Mouse (Mus musculus) midbrain, embryonic 10.5 days (tissue): ENCODE data around the gene Grn. TPM values are rescaled to one million over a fixed set of nuclear protein-coding genes. Genes with fewer than 3 reads are reported as not detected.
"Not testable (repeated sequence)": the region's sequence is repeated elsewhere in the genome, so short reads cannot be mapped to it uniquely, and the experiment has no call there.

Experiments used
- DNase-seq: peaks from one replicate; pipeline ENCODE4 v3.0.0-alpha.2; 2017; ENCODE audit warnings: low spot score
- H3K27ac ChIP-seq: fragments of 300-500 bp; sonication (generic); replicated peaks from 2 replicates; pipeline ENCODE4 v1.5.1; 2016; ENCODE audit warnings: mild to moderate bottlenecking
- H3K27me3 ChIP-seq: fragments of 300-500 bp; sonication (generic); 2 replicates; pipeline ENCODE4 v1.6.1; 2016; ENCODE audit warnings: low read depth, mild to moderate bottlenecking; ENCODE audit not compliant: poor library complexity, severe bottlenecking
- H3K36me3 ChIP-seq: fragments of 300-500 bp; sonication (generic); 2 replicates; pipeline ENCODE4 v1.6.1; 2016; ENCODE audit warnings: mild to moderate bottlenecking, moderate library complexity
- H3K4me1 ChIP-seq: fragments of 300-500 bp; sonication (generic); 2 replicates; pipeline ENCODE4 v1.6.1; 2016
- H3K4me3 ChIP-seq: fragments of 300-500 bp; sonication (generic); 2 replicates; pipeline ENCODE4 v1.5.1; 2016; ENCODE audit warnings: mild to moderate bottlenecking, moderate library complexity
- H3K9me3 ChIP-seq: fragments of 300-500 bp; sonication (generic); replicated peaks from 2 replicates; pipeline ENCODE4 v1.6.1; 2016; ENCODE audit warnings: mild to moderate bottlenecking
- WGBS: fragments of 180-500 bp; shearing (Covaris S2); methylation state at CpG from one replicate; pipeline ENCODE4 v1.1.7; 2016; 5-methylcytosine and 5-hydroxymethylcytosine counted together
- polyA plus RNA-seq: library from polyadenylated mRNA; unstranded; fragments of >200 nt; fragmentation: Nextera tagmentation; extraction: Ambion mirVana; gene quantifications from 2 replicates; pipeline ENCODE4 v1.2.1, GENCODE M21; 2016

Gene Grn
- polyA plus RNA-seq: 63.5 and 77.1 TPM in 2 replicates

DNA sequence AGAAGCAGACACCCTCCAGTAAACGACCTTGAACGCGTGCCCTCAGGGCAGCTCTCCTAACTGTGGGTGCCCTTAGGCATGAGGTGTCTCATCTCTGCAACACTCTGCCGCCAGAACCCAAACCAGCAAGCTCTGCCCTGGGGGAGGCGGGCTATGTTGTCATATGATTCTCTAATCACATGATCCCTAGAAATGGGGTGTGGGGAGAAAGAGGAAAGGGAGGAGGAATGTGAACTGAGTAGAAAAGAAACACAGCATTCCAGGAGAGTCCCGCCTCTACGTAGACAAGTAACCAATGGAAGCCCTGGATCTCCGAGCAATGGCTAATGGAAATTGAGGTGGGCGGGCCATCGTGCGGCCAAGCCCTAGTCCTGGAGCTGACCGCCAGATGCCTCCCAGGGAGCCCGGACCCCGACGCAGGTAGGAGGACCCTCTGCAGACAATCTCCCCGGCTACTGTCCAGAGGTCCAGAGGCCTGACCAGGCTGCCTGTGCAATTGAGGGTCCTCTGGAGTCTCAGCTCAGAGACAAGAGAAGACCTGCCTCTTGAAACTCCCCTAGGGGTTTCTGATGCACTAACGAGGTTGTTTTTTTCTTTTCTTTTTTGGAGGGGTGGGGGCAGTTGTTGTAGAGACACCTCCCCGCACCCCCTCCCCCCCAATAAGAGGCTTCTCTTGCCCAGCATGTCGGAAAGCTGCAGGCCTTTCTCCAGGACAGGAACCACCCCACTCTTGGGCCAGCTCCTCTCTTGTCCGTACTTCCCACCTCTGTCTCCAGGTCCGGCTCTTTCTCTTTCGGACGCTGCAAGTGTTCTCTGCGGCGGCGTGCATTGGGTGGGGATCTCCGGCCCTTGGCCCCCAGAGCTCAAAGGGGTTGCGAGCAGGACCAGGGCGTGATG lies at the start of gene Grn:
TSS of gene Grn (plus strand) at position 195 of the 897 bp plus-strand sequence.
- WGBS: under 1% methylated on average over 29 of the region's 29 CpGs
- H3K4me3 ChIP-seq: peak within 1 kb of the TSS; percentile 63
- H3K27ac ChIP-seq: peak within 1 kb of the TSS; percentile 64
- peaks cover 15% of the 10 kb centered on the region for H3K36me3 ChIP-seq
- DNase-seq: peak; percentile 87
- H3K9me3 ChIP-seq: no peaks in the 10 kb centered on the region
- peaks cover 13% of the 10 kb centered on the region for H3K27me3 ChIP-seq
- H3K4me1 ChIP-seq: peaks cover 38% of the 10 kb centered on the region

DNA sequence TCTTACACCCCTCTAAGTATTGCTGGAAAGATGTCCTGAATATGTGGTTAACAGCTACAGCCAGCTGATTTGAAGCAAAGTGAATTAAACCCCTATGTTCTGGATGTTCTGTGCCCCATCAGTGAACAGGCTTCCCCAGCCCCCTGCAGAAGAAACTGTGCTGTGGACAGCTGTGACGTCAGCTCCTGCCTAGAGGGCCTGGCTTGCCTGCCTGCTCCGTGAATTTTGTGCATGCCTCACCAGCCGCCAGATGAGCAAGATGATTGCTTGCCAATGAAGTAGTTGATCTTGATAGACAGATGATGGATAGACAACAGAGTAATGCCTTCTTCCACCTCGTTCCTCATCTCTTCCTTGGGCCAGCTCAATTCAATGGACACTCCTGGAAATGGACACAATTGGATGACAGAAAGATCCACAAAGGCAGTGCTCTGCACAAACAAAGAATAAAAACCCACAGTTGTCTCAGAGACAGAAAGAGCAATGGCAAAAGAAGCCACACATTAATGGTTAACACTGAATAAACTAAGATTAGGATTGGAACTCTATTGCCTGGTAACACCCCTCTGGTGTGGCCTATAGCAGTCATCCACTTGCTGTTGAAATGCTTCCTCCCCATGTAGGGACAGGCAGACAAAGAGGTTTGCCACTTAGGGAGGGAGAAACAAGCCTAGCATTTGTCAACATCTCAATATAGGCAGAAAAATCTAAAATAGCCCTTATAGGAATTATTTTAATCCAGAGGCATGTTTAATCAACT lies 48.6 kb upstream of the Grn start:
- Histone ChIP-seq H3K27me3 (0 out of 2 replicates have a peak, but pooled peaks cover 2% of the 10 kb centered on the region), H3K4me3 (no peak overlapping the region), H3K36me3 (no peaks in the 10 kb centered on the region), H3K4me1 (peaks cover 2% of the 10 kb centered on the region), H3K27ac (no peak overlapping the region), H3K9me3 (no peaks in the 10 kb centered on the region; the same call in 1 of the 2 replicates)
- WGBS: 52% methylated on average over 4 of the region's 4 CpGs
- DNase-seq: no peak

DNA sequence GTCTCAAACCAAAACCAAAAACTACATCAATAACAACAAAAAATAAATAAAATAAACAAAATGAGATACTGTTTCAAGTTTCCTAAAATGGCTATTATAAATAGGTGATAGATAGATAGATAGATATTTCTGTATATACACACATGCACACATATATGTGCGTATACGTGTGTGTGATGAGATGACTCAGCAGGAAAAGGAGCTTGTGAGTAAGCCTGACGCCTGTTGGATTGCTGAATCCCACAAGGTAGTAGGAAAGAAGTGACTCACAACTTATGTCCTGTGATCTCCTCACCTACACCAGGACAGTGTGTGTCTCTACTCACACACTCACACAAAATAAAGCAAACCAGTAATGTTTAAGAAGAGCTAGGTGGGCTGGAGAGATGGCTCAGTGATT lies 47.3 kb upstream of the Grn start:
- Histone ChIP-seq H3K36me3 (no peaks in the 10 kb centered on the region), H3K4me3 (no peak overlapping the region), H3K9me3 (no peaks in the 10 kb centered on the region; the same call in 1 of the 2 replicates), H3K4me1 (no peaks in the 10 kb centered on the region; the same call in 1 of the 2 replicates), H3K27me3 (no peaks in the 10 kb centered on the region), H3K27ac (no peak overlapping the region)
- no peak for DNase-seq
- 89% methylated on average over 3 of the region's 3 CpGs for WGBS

DNA sequence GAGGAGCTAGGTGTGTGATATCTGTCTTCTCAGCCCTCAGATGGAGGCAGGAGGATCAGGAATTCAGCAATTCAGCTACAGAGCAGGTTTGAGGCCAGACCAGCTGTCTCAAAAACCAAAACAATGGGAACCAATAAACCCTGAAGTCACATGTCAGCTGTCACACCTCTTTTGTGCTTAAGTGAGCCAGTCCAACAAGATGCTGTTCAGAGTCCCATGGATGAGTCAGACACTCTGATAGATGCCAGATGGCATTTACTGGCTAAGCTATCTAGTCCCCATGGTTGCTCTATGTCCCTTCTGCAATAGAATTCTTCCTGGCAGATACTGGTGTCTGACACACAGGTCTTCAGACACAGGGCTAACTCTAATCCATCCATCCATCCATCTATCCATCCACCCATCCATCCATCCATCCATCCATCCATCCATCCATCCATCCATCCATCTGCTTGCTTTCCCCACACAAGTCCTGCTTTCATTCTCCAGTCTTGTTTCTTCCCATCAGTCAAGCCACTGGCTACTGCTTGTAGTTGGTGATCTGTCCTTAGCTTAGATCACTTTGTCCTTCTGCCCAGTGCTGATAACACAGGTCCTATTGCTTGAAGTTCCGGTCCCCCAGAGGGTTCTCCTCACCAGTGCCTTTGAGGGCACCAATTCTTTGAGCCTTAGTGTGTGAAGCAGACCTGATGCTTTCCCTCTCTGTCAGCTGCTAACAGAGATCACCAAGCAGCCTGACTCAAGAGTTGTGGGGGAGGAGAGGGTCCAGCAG lies 46.6 kb upstream of the Grn start:
- Histone ChIP-seq H3K4me1 (no peaks in the 10 kb centered on the region; the same call in 1 of the 2 replicates), H3K9me3 (no peaks in the 10 kb centered on the region; the same call in 1 of the 2 replicates), H3K4me3 (no peak overlapping the region), H3K36me3 (no peaks in the 10 kb centered on the region), H3K27me3 (no peaks in the 10 kb centered on the region), H3K27ac (no peak overlapping the region)
- 100% methylated on average over 1 of the region's 1 CpGs for WGBS
- DNase-seq: no peak

DNA sequence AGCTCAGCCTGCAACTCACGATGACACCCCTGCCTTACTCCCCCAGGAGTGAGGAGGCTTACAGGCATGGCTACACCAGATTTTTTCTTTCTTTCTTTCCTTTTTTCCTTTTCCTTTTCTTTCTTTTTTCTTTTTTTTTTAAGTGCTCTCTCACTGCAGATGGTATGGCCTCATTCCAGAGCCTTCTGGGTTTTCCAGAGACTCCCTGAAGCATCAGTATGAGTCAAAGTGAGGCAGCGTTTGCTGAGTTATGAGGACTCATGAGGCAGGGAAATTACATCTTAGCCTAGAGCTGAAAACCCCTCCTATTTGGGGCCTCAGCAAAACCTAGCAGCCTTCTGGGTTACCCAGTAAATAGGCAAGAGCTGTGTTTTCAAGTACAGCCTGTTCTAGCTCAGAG lies 45.7 kb upstream of the Grn start:
- 76% methylated on average over 2 of the region's 2 CpGs for WGBS
- no peak for DNase-seq
- no peaks in the 10 kb centered on the region for H3K27me3 ChIP-seq
- H3K27ac ChIP-seq: no peak overlapping the region
- H3K9me3 ChIP-seq: no peaks in the 10 kb centered on the region
- no peak overlapping the region for H3K4me3 ChIP-seq
- no peaks in the 10 kb centered on the region for H3K36me3 ChIP-seq
- no peaks in the 10 kb centered on the region; the same call in 1 of the 2 replicates for H3K4me1 ChIP-seq

DNA sequence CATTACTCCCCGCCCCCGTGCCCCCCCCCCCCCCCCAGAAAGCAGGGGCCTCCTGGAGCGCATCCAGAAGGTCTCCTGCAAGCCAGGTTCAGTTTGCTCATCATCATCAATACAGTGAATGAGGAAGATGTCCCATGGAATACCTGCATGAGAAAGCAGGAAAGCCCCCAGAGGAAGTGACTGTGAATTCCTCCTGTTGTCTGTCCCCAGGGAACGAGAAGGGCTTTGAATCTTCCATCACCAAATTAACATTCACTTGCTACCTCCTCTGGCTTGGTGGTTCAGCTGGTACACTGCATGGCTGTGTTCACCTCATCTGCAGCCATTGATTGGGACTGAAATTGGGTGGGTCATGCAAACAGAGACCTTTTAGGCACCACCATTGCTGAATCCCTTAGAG lies 45.0 kb upstream of the Grn start:
- H3K27me3 ChIP-seq: no peaks in the 10 kb centered on the region

DNA sequence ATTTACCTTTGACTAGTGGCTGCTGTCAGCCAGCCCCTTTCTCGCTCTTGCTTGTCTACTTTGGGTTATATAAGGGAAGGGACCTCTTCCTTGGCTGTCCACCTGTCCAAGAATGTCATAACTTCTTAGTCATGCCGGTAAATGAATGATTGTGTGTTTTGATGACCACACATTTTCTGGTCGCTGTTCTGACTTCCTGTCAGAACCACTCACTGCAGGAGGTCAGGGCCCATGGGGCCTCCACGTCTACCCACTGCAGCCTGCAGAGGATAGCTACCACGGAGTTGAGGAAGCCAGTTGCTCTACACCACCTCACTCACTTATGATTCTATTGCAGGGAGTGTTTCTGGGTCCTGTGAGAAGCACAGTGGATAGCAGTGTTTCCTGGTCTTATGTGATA lies 44.0 kb upstream of the Grn start:
- 67% methylated on average over 5 of the region's 5 CpGs for WGBS
- Histone ChIP-seq H3K36me3 (no peaks in the 10 kb centered on the region), H3K27ac (no peak overlapping the region), H3K9me3 (no peaks in the 10 kb centered on the region), H3K27me3 (no peaks in the 10 kb centered on the region), H3K4me1 (no peaks in the 10 kb centered on the region; the same call in 1 of the 2 replicates), H3K4me3 (no peak overlapping the region)
- no peak for DNase-seq

More for the DNA sequence above, 45.0 kb upstream of the Grn start:
- 48% methylated on average over 4 of the region's 4 CpGs for WGBS
- Histone ChIP-seq H3K36me3 (no peaks in the 10 kb centered on the region), H3K4me3 (no peak overlapping the region), H3K27ac (no peak overlapping the region), H3K9me3 (no peaks in the 10 kb centered on the region), H3K4me1 (no peaks in the 10 kb centered on the region; the same call in 1 of the 2 replicates)
- no peak for DNase-seq

DNA sequence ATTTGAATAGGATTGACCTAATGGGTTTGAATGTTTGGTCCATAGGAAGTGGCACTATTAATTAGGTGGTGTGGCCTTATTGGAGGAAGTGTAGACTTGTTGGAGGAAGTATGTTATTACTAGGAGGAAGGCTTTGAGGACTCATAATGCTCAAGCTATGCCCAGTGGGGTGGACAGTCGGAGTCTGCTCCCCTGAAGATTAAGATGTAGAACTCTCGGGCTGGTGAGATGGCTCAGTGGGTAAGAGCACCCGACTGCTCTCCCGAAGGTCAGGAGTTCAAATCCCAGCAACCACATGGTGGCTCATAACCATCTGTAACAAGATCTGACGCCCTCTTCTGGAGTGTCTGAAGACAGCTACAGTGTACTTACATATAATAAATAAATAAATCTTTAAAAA lies 40.7 kb upstream of the Grn start:
- DNase-seq, H3K27me3 ChIP-seq, H3K27ac ChIP-seq, H3K36me3 ChIP-seq, H3K4me3 ChIP-seq, H3K9me3 ChIP-seq: not testable (repeated sequence)
- 90% methylated on average over 4 of the region's 5 CpGs for WGBS
- peaks cover 22% of the 10 kb centered on the region for H3K4me1 ChIP-seq

DNA sequence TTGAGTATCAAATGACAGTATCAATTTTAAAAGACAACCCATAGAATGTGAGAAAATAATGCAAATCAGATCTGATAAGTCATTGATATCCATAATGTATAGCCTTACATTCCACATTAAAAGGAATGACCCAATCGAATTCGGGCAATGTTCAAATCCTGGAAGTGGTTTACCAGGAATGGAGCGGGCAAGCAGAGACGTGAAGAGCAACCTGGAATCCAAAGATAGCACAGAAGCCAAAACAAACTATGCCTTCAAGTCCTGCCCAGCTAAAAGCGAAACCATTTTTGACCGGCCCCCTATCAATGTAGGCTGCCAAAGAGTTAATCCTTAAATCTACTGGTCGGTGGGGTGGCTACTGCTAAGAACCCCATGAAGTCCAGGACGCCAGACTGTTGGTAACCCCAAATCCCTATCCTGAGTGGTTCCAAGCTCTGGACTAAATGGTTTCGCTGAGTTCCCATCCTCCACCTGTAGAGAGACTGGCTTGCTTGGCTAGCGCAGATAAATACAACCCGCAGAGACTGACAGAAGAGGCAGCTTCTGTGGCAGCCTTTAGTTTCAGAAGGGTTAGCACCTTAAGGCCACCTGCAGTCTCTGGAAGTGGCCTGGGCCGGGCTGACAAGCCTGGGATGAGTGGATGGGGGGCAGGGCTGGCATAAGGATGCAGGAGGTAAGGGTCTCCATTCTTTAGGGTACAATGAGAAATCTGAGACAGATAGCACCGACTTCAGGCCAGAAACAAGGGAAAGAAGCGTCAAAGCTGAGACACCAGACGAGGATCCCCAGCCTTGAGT lies 37.5 kb upstream of the Grn start:
- H3K27ac ChIP-seq: peak overlapping the region; percentile 89
- peaks cover 29% of the 10 kb centered on the region for H3K27me3 ChIP-seq
- H3K4me1 ChIP-seq: peaks cover 54% of the 10 kb centered on the region
- peak overlapping the region; percentile 74 for H3K4me3 ChIP-seq
- no peaks in the 10 kb centered on the region for H3K36me3 ChIP-seq
- DNase-seq: no peak
- WGBS: 21% methylated on average over 15 of the region's 15 CpGs
- H3K9me3 ChIP-seq: no peaks in the 10 kb centered on the region

DNA sequence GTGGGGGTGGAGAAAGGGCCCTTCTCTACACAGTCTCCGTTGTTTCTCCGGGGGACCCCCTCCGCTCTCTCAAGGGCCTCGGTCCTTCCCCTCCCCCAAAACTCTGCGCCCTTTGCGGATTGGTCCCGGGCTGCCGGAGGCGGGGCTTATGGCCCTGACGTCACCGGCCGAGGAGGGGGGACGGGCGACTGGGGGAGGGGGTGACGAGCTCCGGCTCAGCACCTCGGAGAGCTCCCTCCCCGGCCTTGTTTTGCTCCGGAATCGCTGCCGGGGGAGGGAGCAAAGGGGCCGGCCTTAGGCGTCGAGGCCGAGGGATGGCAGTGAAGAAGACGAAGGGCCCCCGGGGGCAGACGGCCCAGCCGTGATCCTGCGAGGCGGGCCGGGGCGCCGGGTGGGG lies 36.9 kb upstream of the Grn start, which contains the start of gene Rundc3a:
TSS of gene Rundc3a (plus strand) at position 166 of the 397 bp plus-strand sequence.
- Histone ChIP-seq H3K36me3 (peaks cover 4% of the 10 kb centered on the region; the same call in 1 of the 2 replicates), H3K9me3 (no peaks in the 10 kb centered on the region), H3K27me3 (peaks cover 35% of the 10 kb centered on the region), H3K27ac (peak within 1 kb of the TSS; percentile 89), H3K4me1 (peaks cover 57% of the 10 kb centered on the region), H3K4me3 (peak within 1 kb of the TSS; percentile 74)
- WGBS: 2% methylated on average over 30 of the region's 34 CpGs
- peak; percentile 95 for DNase-seq

DNA sequence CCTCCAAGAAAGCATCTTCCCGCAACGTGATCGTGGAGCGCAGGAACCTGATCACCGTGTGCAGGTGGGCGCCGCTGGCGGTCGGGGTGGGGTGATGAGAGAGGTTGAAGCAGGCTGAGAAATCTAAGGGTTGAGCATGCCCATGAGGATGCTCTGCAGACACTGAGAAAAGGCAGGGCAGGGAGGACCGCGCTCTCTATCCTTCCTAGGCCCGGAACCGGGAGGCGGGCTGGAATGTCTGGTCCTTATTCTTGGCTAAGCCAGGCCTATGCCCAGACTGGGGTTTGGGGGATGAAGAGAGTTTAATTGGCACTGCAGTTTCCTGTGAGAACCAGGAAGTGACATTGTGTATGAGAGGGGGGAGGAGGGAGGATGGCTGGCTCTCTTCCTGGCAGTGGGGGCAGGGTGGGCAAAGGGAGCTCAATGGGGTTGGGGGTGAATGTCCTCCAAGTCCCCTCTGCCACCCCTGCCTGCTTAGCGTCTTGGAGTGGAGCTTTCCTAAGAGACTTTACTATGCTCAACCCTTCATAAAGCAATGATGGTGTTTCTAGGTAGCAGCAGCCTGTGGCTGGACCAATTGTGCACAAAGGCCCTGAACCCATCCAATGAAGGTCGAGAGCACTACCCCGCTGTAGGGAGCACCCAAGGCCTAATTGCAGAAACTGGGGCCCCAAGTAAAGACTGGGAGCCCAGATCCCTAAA lies 36.2 kb upstream of the Grn start:
- 9% methylated on average over 17 of the region's 17 CpGs for WGBS
- H3K9me3 ChIP-seq: no peaks in the 10 kb centered on the region
- peak overlapping the region; percentile 74 for H3K4me3 ChIP-seq
- peaks cover 9% of the 10 kb centered on the region; the same call in 1 of the 2 replicates for H3K36me3 ChIP-seq
- H3K4me1 ChIP-seq: peaks cover 57% of the 10 kb centered on the region
- H3K27me3 ChIP-seq: peaks cover 41% of the 10 kb centered on the region
- peak overlapping the region; percentile 89 for H3K27ac ChIP-seq
- no peak for DNase-seq
